Mouse (Mus musculus) heart, postnatal 0 days (tissue): Measurements from ENCODE around the gene Slc26a1. TPM values are rescaled to one million over a fixed set of nuclear protein-coding genes. Genes with fewer than 3 reads are reported as not detected.
A peak's percentile ranks its signal among the peaks of the same experiment; 100 is the strongest.

ENCODE experiments used
- ATAC-seq: fragments of 200-750 bp; cut with Nextera tagmentation; 2 replicates; pipeline ENCODE4 v1.8.0; 2017; ENCODE audit warnings: low read depth, moderate number of reproducible peaks, moderate library complexity; ENCODE audit not compliant: insufficient read depth
- DNase-seq: peaks from one replicate; pipeline ENCODE4 v3.0.0-alpha.2; 2016; ENCODE audit warnings: low spot score
- H3K27ac ChIP-seq: fragments of 300-500 bp; sonication (generic); 2 replicates; pipeline ENCODE4 v1.5.1; 2014; ENCODE audit warnings: low read depth, mild to moderate bottlenecking
- H3K27me3 ChIP-seq: fragments of 300-500 bp; sonication (generic); 2 replicates; pipeline ENCODE4 v1.6.1; 2014; ENCODE audit warnings: low read length, mixed read lengths; ENCODE audit not compliant: control insufficient read depth, insufficient read depth
- H3K36me3 ChIP-seq: fragments of 300-500 bp; sonication (generic); replicated peaks from 2 replicates; pipeline ENCODE4 v1.6.1; 2014; ENCODE audit warnings: low read length, mixed read lengths; ENCODE audit not compliant: control insufficient read depth, insufficient read depth
- H3K4me1 ChIP-seq: fragments of 300-500 bp; sonication (generic); 2 replicates; pipeline ENCODE4 v1.6.1; 2014; ENCODE audit warnings: antibody characterized with exemption; ENCODE audit not compliant: control insufficient read depth, insufficient read depth
- H3K4me2 ChIP-seq: fragments of 300-500 bp; sonication (generic); 2 replicates; pipeline ENCODE4 v1.6.1; 2014; ENCODE audit warnings: low read depth, mild to moderate bottlenecking, low read length, moderate library complexity
- H3K4me3 ChIP-seq: fragments of 300-500 bp; sonication (generic); 2 replicates; pipeline ENCODE4 v1.5.1; 2014; ENCODE audit warnings: low read depth, low read length
- H3K9ac ChIP-seq: fragments of 300-500 bp; sonication (generic); replicated peaks from 2 replicates; pipeline ENCODE4 v1.6.1; 2014; ENCODE audit warnings: low read depth, low read length, mixed read lengths
- H3K9me3 ChIP-seq: fragments of 300-500 bp; sonication (generic); replicated peaks from 2 replicates; pipeline ENCODE4 v1.6.1; 2016; ENCODE audit warnings: low read length; ENCODE audit not compliant: control insufficient read depth
- CTCF ChIP-seq: IDR thresholded peaks from 2 replicates; pipeline ENCODE4 v1.5.1; 2016; ENCODE audit warnings: antibody characterized with exemption, control low read depth, low read depth
- EP300 ChIP-seq: IDR thresholded peaks from 2 replicates; pipeline ENCODE4 v1.6.1; 2016; ENCODE audit warnings: antibody characterized with exemption, low read depth
- WGBS: fragments of 180-500 bp; shearing (Covaris S2); extraction: QIAGEN DNeasy Blood & Tissue Kit; methylation state at CpG from one replicate; pipeline ENCODE4 v1.1.7; 2014; 5-methylcytosine and 5-hydroxymethylcytosine counted together
- polyA plus RNA-seq: library from polyadenylated mRNA; unstranded; fragments of >200 nt; fragmentation: Nextera tagmentation; extraction: Ambion mirVana; gene quantifications from 2 replicates; pipeline ENCODE4 v1.2.1, GENCODE M21; 2015
- total RNA-seq: library from RNA; depleted of rRNA; stranded (reverse); fragments of >200 nt; gene quantifications from 2 replicates; pipeline ENCODE4 v1.2.3, GENCODE M21; 2014; ENCODE audit warnings: low replicate concordance

Gene Slc26a1
- total and polyA plus RNA-seq, 2 experiments from 2014 or later, result 0.08 to 0.23 TPM

DNA sequence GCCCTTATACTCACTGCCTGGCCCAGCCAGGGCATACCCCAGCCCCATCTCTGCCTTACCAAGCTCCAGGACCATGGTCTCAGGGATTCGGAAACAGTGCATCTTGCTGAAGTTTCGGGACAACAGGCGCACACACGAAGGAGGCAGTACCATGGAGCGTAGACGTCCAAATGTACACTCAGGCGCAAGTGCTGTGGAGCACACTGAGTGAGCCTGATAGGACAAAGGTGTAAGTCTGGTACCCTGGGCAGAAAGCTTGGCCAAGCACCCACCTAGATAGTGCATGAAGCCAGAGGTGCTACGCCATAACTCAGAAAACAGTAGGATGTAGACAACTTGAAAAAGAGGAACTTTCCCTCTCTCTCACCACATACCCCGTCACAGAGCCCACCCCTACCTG, 20.0 kb downstream of the Slc26a1 start:
- H3K27ac ChIP-seq, result no peak overlapping the region
- H3K4me3 ChIP-seq, result no peak overlapping the region
- 96% methylated on average over 9 of the region's 9 CpGs for WGBS
- DNase-seq (no peak), ATAC-seq (no peak)
- H3K9me3 ChIP-seq, result no peaks in the 10 kb centered on the region
- no peak overlapping the region for H3K9ac ChIP-seq
- H3K4me1 ChIP-seq, result peaks cover 6% of the 10 kb centered on the region; the same call in 1 of the 2 replicates
- TF ChIP-seq CTCF (no peak), EP300 (no peak)
- H3K4me2 ChIP-seq, result no peak overlapping the region
- H3K36me3 ChIP-seq, result peaks cover 62% of the 10 kb centered on the region
- H3K27me3 ChIP-seq, result no peaks in the 10 kb centered on the region

DNA sequence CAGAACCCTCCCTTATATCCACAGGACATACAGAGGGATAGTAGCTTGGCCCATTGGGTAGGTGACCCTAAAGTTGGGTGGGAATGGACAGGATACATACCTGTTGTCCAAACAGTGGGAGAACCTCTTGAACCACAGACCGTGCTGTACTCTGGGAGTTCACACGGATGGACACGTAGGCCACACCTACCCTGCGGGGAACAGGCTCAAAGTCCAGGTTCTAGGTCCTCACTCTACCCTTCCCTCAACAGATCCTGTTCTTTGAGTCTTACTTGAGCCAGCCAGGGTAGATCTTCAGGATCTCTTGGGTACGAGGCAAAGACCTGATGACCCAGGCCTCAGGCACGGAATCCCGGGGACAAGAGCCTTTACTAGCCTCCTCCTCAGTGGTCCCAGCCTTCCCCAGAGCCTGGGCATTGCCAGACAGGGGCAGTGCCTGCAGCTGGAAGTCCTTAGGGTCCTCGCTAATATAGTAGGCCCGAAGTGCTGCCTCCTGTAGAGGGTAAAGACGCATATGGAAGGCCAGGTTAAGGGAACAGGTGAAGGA, 20.9 kb downstream of the Slc26a1 start:
- Histone ChIP-seq H3K9ac (no peak overlapping the region), H3K4me3 (no peak overlapping the region), H3K27me3 (no peaks in the 10 kb centered on the region), H3K4me2 (no peak overlapping the region), H3K27ac (no peak overlapping the region), H3K36me3 (peaks cover 69% of the 10 kb centered on the region), H3K9me3 (no peaks in the 10 kb centered on the region), H3K4me1 (peaks cover 2% of the 10 kb centered on the region; the same call in 1 of the 2 replicates)
- DNase-seq (no peak), ATAC-seq (no peak)
- TF ChIP-seq CTCF (no peak), EP300 (no peak)
- 94% methylated on average over 10 of the region's 10 CpGs for WGBS

DNA sequence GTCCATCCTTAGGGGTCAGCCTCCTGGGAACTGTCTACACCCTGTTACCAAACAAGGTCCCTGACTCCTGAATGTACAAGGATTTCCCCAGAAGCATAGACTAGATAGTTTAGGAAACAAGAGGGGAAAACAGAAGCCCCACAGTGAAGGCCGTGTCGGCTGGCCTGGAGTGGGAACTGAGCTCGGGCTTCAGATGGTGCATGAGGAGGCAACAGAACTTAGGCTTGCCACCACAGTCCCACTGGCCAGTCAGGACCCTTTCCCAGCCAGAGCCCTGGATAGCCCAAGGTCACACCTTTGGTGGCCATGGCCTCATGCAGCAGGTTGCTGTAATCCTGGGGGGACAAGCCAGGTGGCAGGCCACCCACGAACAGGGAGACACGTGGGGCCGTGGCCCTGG, 22.0 kb downstream of the Slc26a1 start:
- no peak overlapping the region for H3K4me3 ChIP-seq
- H3K4me2 ChIP-seq, result no peak overlapping the region
- TF ChIP-seq CTCF, result no peak
- TF ChIP-seq EP300, result no peak
- ATAC-seq (no peak), DNase-seq (no peak)
- no peaks in the 10 kb centered on the region for H3K27me3 ChIP-seq
- H3K9me3 ChIP-seq, result no peaks in the 10 kb centered on the region
- 87% methylated on average over 6 of the region's 6 CpGs for WGBS
- H3K9ac ChIP-seq, result no peak overlapping the region
- peaks cover 79% of the 10 kb centered on the region for H3K36me3 ChIP-seq
- no peaks in the 10 kb centered on the region for H3K4me1 ChIP-seq
- no peak overlapping the region for H3K27ac ChIP-seq

DNA sequence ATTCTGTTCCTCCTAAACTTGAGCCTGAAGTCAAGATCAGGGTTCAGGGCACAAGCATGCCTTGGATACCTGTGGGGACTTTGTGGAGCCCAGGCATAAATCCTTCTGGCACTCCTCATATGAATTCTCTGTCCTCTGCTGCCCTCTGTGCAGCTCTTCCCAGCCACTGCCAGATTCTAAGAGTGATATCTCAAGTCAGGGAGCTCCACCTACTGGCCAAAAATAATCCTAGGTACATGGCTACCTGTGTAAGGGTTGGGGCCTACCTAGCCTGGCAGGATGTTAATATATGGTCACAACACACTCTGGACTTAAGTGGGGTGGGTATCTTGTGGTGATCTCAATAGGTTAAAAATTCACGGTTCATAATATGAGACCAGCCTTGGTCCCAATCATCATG, 23.5 kb downstream of the Slc26a1 start:
- no peak overlapping the region for H3K27ac ChIP-seq
- 45% methylated on average over 1 of the region's 1 CpGs for WGBS
- H3K27me3 ChIP-seq, result no peaks in the 10 kb centered on the region
- H3K4me1 ChIP-seq, result no peaks in the 10 kb centered on the region
- DNase-seq (no peak), ATAC-seq (no peak; the same call in 1 of the 2 replicates)
- TF ChIP-seq EP300 (no peak), CTCF (peak; percentile 69)
- no peak overlapping the region for H3K4me2 ChIP-seq
- H3K9me3 ChIP-seq, result no peaks in the 10 kb centered on the region
- peaks cover 77% of the 10 kb centered on the region for H3K36me3 ChIP-seq
- H3K9ac ChIP-seq, result no peak overlapping the region
- H3K4me3 ChIP-seq, result no peak overlapping the region

DNA sequence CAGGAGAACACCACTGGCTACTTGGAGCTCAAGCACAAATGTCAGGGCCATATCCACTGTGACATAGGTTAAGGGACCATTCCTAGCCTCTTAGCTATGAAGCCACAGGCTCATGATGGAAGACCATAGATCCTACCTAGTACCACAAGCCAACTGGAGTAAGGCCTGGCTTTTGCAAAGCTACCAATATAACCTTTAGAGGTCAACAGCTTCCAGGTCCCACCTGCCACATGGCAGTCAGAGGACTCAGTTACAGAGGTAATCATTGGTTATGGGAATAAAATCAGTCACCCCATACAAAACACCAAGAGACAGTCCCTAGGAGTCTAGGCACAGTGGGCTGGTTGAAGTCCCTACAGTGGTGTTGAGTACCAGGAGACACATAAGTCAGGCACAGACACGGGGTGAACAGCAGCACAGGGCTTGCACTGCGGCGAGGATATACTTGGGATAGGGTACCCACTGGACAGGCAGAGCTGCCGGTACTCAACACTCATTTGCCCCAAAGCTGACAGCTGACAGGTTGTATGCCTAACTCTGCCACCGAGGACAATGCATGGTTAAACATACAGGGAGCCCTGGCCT, 24.1 kb downstream of the Slc26a1 start:
- no peaks in the 10 kb centered on the region for H3K4me1 ChIP-seq
- no peak overlapping the region for H3K27ac ChIP-seq
- H3K9me3 ChIP-seq, result no peaks in the 10 kb centered on the region
- H3K4me3 ChIP-seq, result no peak overlapping the region
- H3K27me3 ChIP-seq, result no peaks in the 10 kb centered on the region
- no peak overlapping the region for H3K9ac ChIP-seq
- peaks cover 77% of the 10 kb centered on the region for H3K36me3 ChIP-seq
- no peak for DNase-seq
- no peak for ATAC-seq
- 81% methylated on average over 5 of the region's 5 CpGs for WGBS
- H3K4me2 ChIP-seq, result no peak overlapping the region
- TF ChIP-seq EP300 (no peak), CTCF (no peak)

DNA sequence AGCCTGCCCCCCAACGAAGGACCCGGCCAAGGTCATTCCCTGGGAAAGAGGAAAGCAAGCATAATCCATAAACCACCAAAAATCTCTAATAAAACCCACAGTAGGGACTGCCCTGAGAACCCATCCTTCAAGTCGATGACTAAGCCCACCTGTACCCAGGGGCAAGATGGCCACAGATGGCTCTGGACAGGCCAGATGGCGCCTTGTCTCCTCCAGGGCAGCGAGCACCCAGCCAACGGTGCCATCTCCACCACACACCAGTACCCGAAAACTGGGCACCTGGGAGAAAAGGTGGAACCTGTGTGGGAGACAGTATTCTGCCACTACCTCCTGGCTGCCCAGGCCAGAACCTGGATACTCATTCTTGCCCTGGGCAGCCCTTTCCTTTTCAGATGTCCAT, 25.0 kb downstream of the Slc26a1 start:
- Histone ChIP-seq H3K9ac (no peak overlapping the region), H3K4me1 (no peaks in the 10 kb centered on the region), H3K27me3 (no peaks in the 10 kb centered on the region), H3K4me2 (no peak overlapping the region), H3K27ac (no peak overlapping the region), H3K36me3 (peaks cover 77% of the 10 kb centered on the region), H3K4me3 (no peak overlapping the region), H3K9me3 (no peaks in the 10 kb centered on the region)
- DNase-seq (no peak), ATAC-seq (no peak)
- WGBS, result 87% methylated on average over 7 of the region's 7 CpGs
- TF ChIP-seq EP300 (no peak), CTCF (no peak)
